Mouse (Mus musculus) bone marrow, adult 2 months (tissue): ENCODE measurements around the gene Skap2. TPM values are rescaled to one million over a fixed set of nuclear protein-coding genes. Genes with fewer than 3 reads are reported as not detected.

Source experiments
- H3K27ac ChIP-seq: fragments of 200-500 bp; 2 replicates; pipeline ENCODE4 v1.5.1; 2012; ENCODE audit warnings: low read depth, mild to moderate bottlenecking, control low read depth, inconsistent platforms, low read length; ENCODE audit not compliant: control insufficient read depth, poor library complexity, insufficient read depth
- H3K4me1 ChIP-seq: fragments of 200-500 bp; 2 replicates; pipeline ENCODE4 v1.6.1; 2011; ENCODE audit warnings: low read length; ENCODE audit not compliant: control insufficient read depth, insufficient read depth
- H3K4me3 ChIP-seq: fragments of 200-500 bp; replicated peaks from 2 replicates; pipeline ENCODE3; 2011; ENCODE audit warnings: mild to moderate bottlenecking, low read depth, low read length, control low read depth; ENCODE audit not compliant: control insufficient read depth
- CTCF ChIP-seq: fragments of 200-500 bp; IDR thresholded peaks from 2 replicates; pipeline ENCODE4 v1.5.1; 2011; ENCODE audit warnings: low read length, control low read depth; ENCODE audit not compliant: control insufficient read depth, insufficient read depth
- POLR2A ChIP-seq: fragments of 200-500 bp; IDR thresholded peaks from 2 replicates; pipeline ENCODE4 v1.6.1; 2011; ENCODE audit warnings: low read depth, mild to moderate bottlenecking, control low read depth, low read length, borderline replicate concordance; ENCODE audit not compliant: control insufficient read depth
- WGBS: fragments of 180-500 bp; shearing (Covaris S2); methylation state at CpG from one replicate; pipeline ENCODE4 v1.1.7; 2018; 5-methylcytosine and 5-hydroxymethylcytosine counted together
- polyA plus RNA-seq: library from polyadenylated mRNA; stranded (reverse); fragments of >200 nt; gene quantifications from 2 replicates; pipeline ENCODE4 v1.2.4, GENCODE M21; 2011; ENCODE audit warnings: low replicate concordance; ENCODE audit not compliant: missing spikeins, insufficient read depth, insufficient read length

The Skap2 gene
- polyA plus RNA-seq, 1 experiment: 102 TPM

GRCm38 (mm10) chr6:51875884-51876626, 136.3 kb downstream of the Skap2 start:
- no peak overlapping the region for H3K4me3 ChIP-seq
- H3K27ac ChIP-seq: no peak overlapping the region
- H3K4me1 ChIP-seq: peaks cover 4% of the 10 kb centered on the region; the same call in 1 of the 2 replicates
- TF ChIP-seq CTCF: no peak
- no peak for TF ChIP-seq POLR2A
- 59% methylated on average over 6 of the region's 6 CpGs for WGBS

- Histone ChIP-seq H3K27ac (no peak overlapping the region), H3K4me3 (no peak overlapping the region), H3K4me1 (no peaks in the 10 kb centered on the region; the same call in 1 of the 2 replicates)
- 76% methylated on average over 2 of the region's 2 CpGs for WGBS
- TF ChIP-seq CTCF: no peak
- TF ChIP-seq POLR2A: no peak
Observed at GRCm38 (mm10) chr6:51874035-51874434, 138.3 kb downstream of the Skap2 start.

GRCm38 (mm10) chr6:51871135-51871534, 141.2 kb downstream of the Skap2 start:
- TF ChIP-seq POLR2A (no peak), CTCF (no peak)
- Histone ChIP-seq H3K4me1 (no peaks in the 10 kb centered on the region), H3K4me3 (no peak overlapping the region), H3K27ac (no peak overlapping the region)
- 5% methylated on average over 1 of the region's 1 CpGs for whole genome bisulfite sequencing

GRCm38 (mm10) chr6:51870294-51870693, 142.1 kb downstream of the Skap2 start:
- Histone ChIP-seq H3K27ac (no peak overlapping the region), H3K4me1 (no peaks in the 10 kb centered on the region), H3K4me3 (no peak overlapping the region)
- no peak for TF ChIP-seq POLR2A
- no peak for TF ChIP-seq CTCF
- WGBS: 97% methylated on average over 1 of the region's 1 CpGs

- H3K4me3 ChIP-seq: no peak overlapping the region
- H3K4me1 ChIP-seq: no peaks in the 10 kb centered on the region
- 75% methylated on average over 3 of the region's 3 CpGs for WGBS
- no peak overlapping the region for H3K27ac ChIP-seq
- TF ChIP-seq CTCF (no peak), POLR2A (no peak)
Observed at GRCm38 (mm10) chr6:51866596-51866995, 145.8 kb downstream of the Skap2 start.

- Histone ChIP-seq H3K27ac (no peak overlapping the region), H3K4me1 (no peaks in the 10 kb centered on the region), H3K4me3 (no peak overlapping the region)
- 75% methylated on average over 4 of the region's 4 CpGs for WGBS
- no peak for TF ChIP-seq CTCF
- TF ChIP-seq POLR2A: no peak
Observed at GRCm38 (mm10) chr6:51863508-51863907, 148.8 kb downstream of the Skap2 start.

GRCm38 (mm10) chr6:51860300-51860699, 152.0 kb downstream of the Skap2 start:
- no peak overlapping the region for H3K4me3 ChIP-seq
- TF ChIP-seq CTCF (no peak), POLR2A (no peak)
- H3K4me1 ChIP-seq: no peaks in the 10 kb centered on the region; the same call in 1 of the 2 replicates
- H3K27ac ChIP-seq: no peak overlapping the region
- WGBS: 74% methylated on average over 8 of the region's 8 CpGs

GRCm38 (mm10) chr6:51857821-51858220, 154.5 kb downstream of the Skap2 start:
- TF ChIP-seq POLR2A: no peak
- peak; percentile 93 for TF ChIP-seq CTCF
- H3K4me3 ChIP-seq: no peak overlapping the region
- no peak overlapping the region for H3K27ac ChIP-seq
- WGBS: 3% methylated on average over 11 of the region's 11 CpGs
- peaks cover 3% of the 10 kb centered on the region for H3K4me1 ChIP-seq

- Histone ChIP-seq H3K27ac (no peak overlapping the region), H3K4me3 (no peak overlapping the region), H3K4me1 (peaks cover 4% of the 10 kb centered on the region)
- WGBS: 60% methylated on average over 3 of the region's 3 CpGs
- TF ChIP-seq POLR2A (no peak), CTCF (no peak)
Observed at GRCm38 (mm10) chr6:51853291-51853690, 159.1 kb downstream of the Skap2 start.
